Mouse (Mus musculus): Measurements from ENCODE around the gene Slc52a3. TPM values are rescaled to one million over a fixed set of nuclear protein-coding genes. Genes with fewer than 3 reads are reported as not detected.

Gene Slc52a3
- total RNA-seq (2014; fragmentation: Nextera tagmentation) (not detected in 2 replicates), total RNA-seq (2017) (0.05 TPM in 1 of 2 replicates, not detected in the other), polyA plus RNA-seq (2012) (0.02 TPM in 1 of 2 replicates, not detected in the other)

DNA sequence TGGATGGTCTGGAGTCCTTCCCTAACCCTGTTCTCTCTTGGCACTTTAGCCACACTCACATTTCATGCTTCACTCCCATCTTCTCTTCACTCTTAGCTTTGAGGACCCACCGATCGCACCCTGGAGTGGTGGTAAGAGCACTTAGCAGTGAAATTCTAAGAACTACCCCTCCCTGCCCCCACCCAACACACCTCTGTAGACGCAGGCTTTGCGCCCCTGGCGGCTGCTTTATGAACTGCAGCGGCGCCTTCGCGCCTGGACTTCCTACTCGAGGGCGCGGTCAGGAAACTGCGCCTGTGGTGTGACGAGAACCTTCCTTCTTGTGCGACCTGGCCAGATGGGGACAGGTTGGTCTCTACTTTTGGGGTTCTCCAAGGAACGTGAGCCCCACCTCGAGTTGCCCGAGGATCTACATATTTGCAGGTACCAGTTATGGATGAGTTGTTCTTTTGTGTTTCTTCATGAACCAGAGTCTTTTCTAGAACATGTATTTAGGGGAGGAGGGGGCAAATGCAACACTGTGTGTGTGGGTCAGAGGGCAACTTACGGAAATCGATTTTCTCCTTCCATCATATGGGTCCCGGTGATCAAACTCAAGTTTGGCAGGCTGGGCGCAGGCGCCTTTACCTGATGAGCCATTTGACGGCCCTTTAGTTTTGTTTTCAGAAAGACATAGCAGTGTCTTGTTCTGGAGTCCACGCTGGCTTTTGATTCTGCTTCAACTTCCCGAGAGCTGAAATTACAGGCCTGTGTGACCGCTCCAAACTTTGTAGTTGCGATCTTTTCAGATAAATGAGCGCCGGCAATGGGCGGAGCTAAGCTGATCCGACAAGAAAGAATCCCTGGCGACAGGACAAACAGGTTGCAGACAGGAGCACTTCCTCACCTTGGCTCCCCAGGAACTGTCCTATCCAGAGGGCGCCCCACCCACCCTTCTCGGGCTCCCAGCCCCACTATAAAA lies at the start of gene Slc52a3:
Gene Slc52a3 (plus strand): TSS at position 283 of the 961 bp plus-strand sequence.
- peaks cover 59% of the 10 kb centered on the region for H3K27me3 ChIP-seq (ENCODE audit: insufficient read depth, low read length)
- no peak within 1 kb of the TSS for H3K4me3 ChIP-seq (ENCODE audit: low read depth, low read length)
- peak; percentile 44 for DNase-seq (ENCODE audit: low spot score)
- no peaks in the 10 kb centered on the region for H3K9me3 ChIP-seq (replicated peaks)
- H3K4me1 ChIP-seq (ENCODE audit: insufficient read depth, low read depth, low read length), result peaks cover 20% of the 10 kb centered on the region
- no peak for TF ChIP-seq POLR2AphosphoS5 (IDR thresholded peaks at IDR 0.05; ENCODE audit: insufficient replicate concordance, low read depth, low read length)
- no peak for TF ChIP-seq GATA1 (IDR thresholded peaks at IDR 0.05; ENCODE audit: borderline replicate concordance, low read length)
- no peak for TF ChIP-seq GATA2 (IDR thresholded peaks at IDR 0.05; ENCODE audit: borderline replicate concordance, low read depth, low read length)
- TF ChIP-seq CTCF (IDR thresholded peaks at IDR 0.05; ENCODE audit: low read depth, low read length), result peak; percentile 75
- no peaks in the 10 kb centered on the region for H3K36me3 ChIP-seq (replicated peaks)
- no peak for ATAC-seq (ENCODE audit: extremely low read depth, insufficient number of reproducible peaks, low FRiP score, poor library complexity, severe bottlenecking)

- ATAC-seq (ENCODE audit: extremely low read depth, insufficient number of reproducible peaks, low FRiP score, poor library complexity, severe bottlenecking), result no peak
- Histone ChIP-seq H3K9me3 (replicated peaks) (no peaks in the 10 kb centered on the region), H3K27me3 (ENCODE audit: insufficient read depth, low read length) (peaks cover 4% of the 10 kb centered on the region; the same call in 1 of the 2 replicates), H3K4me3 (ENCODE audit: low read depth, low read length) (no peak overlapping the region; the same call in 1 of the 2 replicates), H3K4me1 (ENCODE audit: insufficient read depth, low read depth, low read length) (no peaks in the 10 kb centered on the region; the same call in 1 of the 2 replicates), H3K36me3 (replicated peaks) (no peaks in the 10 kb centered on the region)
- no peak for DNase-seq (ENCODE audit: low spot score)
- TF ChIP-seq POLR2AphosphoS5 (IDR thresholded peaks at IDR 0.05; ENCODE audit: insufficient replicate concordance, low read depth, low read length) (peak; percentile 68; the same call in 1 of the 2 replicates), TAL1 (conservative IDR thresholded peaks at IDR 0.05; ENCODE audit: low read depth, low read length) (no peak)
Measured at GRCm38 (mm10) chr2:151947617-151948016, 48.7 kb upstream of the Slc52a3 start.

DNA sequence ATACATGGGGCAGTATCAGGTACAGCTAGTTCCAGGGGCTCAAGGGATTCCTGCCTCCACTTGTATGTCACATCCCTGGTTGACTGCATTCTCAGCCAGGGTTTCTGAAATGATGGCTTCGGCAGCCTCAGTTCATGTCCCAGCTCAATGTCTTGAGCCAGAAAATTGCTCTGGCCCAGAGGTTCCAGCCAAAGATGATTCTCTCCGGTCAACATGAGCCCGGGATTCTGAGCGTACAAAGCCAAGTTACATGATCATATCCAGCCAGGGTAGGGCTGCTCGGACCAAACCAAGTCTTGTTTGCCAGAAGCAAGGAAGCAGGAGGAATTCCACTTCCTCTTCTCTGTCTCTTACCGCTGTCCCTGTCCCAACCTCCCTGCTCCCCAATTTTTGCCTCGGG lies 48.0 kb upstream of the Slc52a3 start:
- Histone ChIP-seq H3K4me3 (ENCODE audit: low read depth, low read length) (no peak overlapping the region), H3K9me3 (replicated peaks) (no peaks in the 10 kb centered on the region), H3K27me3 (ENCODE audit: insufficient read depth, low read length) (peaks cover 4% of the 10 kb centered on the region; the same call in 1 of the 2 replicates), H3K4me1 (ENCODE audit: insufficient read depth, low read depth, low read length) (no peaks in the 10 kb centered on the region; the same call in 1 of the 2 replicates), H3K36me3 (replicated peaks) (no peaks in the 10 kb centered on the region)
- TF ChIP-seq GATA1 (IDR thresholded peaks at IDR 0.05; ENCODE audit: borderline replicate concordance, low read length) (no peak), POLR2AphosphoS5 (IDR thresholded peaks at IDR 0.05; ENCODE audit: insufficient replicate concordance, low read depth, low read length) (no peak), CTCF (IDR thresholded peaks at IDR 0.05; ENCODE audit: low read depth, low read length) (no peak)
- ATAC-seq (ENCODE audit: extremely low read depth, insufficient number of reproducible peaks, low FRiP score, poor library complexity, severe bottlenecking), result no peak
- no peak for DNase-seq (ENCODE audit: low spot score)

- H3K36me3 ChIP-seq (replicated peaks), result no peaks in the 10 kb centered on the region
Measured at GRCm38 (mm10) chr2:151949082-151949774, 47.1 kb upstream of the Slc52a3 start.

DNA sequence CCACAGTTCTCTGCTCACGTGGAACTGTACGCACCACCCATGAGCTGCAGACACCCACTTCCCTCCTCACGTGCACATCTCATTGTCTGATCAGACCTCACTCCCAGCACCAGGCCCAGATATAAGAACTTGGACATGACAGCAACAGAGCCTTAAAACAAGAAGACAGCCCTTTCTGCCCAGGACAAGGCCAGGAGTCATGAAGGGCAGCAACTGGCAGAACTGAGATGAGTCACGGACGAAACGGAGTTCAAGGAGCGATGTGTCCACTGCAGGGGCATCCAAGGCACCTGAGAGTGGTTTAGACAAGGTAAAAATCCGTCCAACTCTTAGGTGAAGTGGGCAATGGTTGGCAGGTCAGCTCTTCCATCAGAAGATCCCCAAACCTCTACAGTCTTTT lies 42.6 kb upstream of the Slc52a3 start:
- no peaks in the 10 kb centered on the region for H3K27me3 ChIP-seq (ENCODE audit: insufficient read depth, low read length)
- TF ChIP-seq TAL1 (conservative IDR thresholded peaks at IDR 0.05; ENCODE audit: low read depth, low read length), result no peak
- no peak for TF ChIP-seq CTCF (IDR thresholded peaks at IDR 0.05; ENCODE audit: low read depth, low read length)
- no peak for TF ChIP-seq GATA2 (IDR thresholded peaks at IDR 0.05; ENCODE audit: borderline replicate concordance, low read depth, low read length)
- no peak for TF ChIP-seq POLR2AphosphoS5 (IDR thresholded peaks at IDR 0.05; ENCODE audit: insufficient replicate concordance, low read depth, low read length)
- no peak for TF ChIP-seq GATA1 (IDR thresholded peaks at IDR 0.05; ENCODE audit: borderline replicate concordance, low read length)
- ATAC-seq (ENCODE audit: extremely low read depth, insufficient number of reproducible peaks, low FRiP score, poor library complexity, severe bottlenecking) (no peak), DNase-seq (ENCODE audit: low spot score) (no peak)
- no peak overlapping the region for H3K4me3 ChIP-seq (ENCODE audit: low read depth, low read length)
- no peaks in the 10 kb centered on the region for H3K36me3 ChIP-seq (replicated peaks)
- no peaks in the 10 kb centered on the region for H3K4me1 ChIP-seq (ENCODE audit: insufficient read depth, low read depth, low read length)
- H3K9me3 ChIP-seq (replicated peaks), result no peaks in the 10 kb centered on the region

More at GRCm38 (mm10) chr2:151949082-151949774, 47.1 kb upstream of the Slc52a3 start:
- no peak for ATAC-seq (ENCODE audit: extremely low read depth, insufficient number of reproducible peaks, low FRiP score, poor library complexity, severe bottlenecking)
- Histone ChIP-seq H3K4me3 (ENCODE audit: low read depth, low read length) (no peak overlapping the region), H3K9me3 (replicated peaks) (no peaks in the 10 kb centered on the region), H3K4me1 (ENCODE audit: insufficient read depth, low read depth, low read length) (no peaks in the 10 kb centered on the region; the same call in 1 of the 2 replicates), H3K27me3 (ENCODE audit: insufficient read depth, low read length) (peaks cover 4% of the 10 kb centered on the region; the same call in 1 of the 2 replicates)
- TF ChIP-seq TAL1 (conservative IDR thresholded peaks at IDR 0.05; ENCODE audit: low read depth, low read length) (no peak), GATA1 (IDR thresholded peaks at IDR 0.05; ENCODE audit: borderline replicate concordance, low read length) (no peak), GATA2 (IDR thresholded peaks at IDR 0.05; ENCODE audit: borderline replicate concordance, low read depth, low read length) (no peak), POLR2AphosphoS5 (IDR thresholded peaks at IDR 0.05; ENCODE audit: insufficient replicate concordance, low read depth, low read length) (no peak), CTCF (IDR thresholded peaks at IDR 0.05; ENCODE audit: low read depth, low read length) (no peak)
- DNase-seq (ENCODE audit: low spot score), result no peak

Data from G1E (cell line).